Mouse (Mus musculus) cerebellum, adult 11-12 months (tissue): ENCODE results near the gene Tubg1.

Source experiments
- DNase-seq: peaks from one replicate; pipeline ENCODE4 v3.0.0; 2022

Tubg1 gene

DNA sequence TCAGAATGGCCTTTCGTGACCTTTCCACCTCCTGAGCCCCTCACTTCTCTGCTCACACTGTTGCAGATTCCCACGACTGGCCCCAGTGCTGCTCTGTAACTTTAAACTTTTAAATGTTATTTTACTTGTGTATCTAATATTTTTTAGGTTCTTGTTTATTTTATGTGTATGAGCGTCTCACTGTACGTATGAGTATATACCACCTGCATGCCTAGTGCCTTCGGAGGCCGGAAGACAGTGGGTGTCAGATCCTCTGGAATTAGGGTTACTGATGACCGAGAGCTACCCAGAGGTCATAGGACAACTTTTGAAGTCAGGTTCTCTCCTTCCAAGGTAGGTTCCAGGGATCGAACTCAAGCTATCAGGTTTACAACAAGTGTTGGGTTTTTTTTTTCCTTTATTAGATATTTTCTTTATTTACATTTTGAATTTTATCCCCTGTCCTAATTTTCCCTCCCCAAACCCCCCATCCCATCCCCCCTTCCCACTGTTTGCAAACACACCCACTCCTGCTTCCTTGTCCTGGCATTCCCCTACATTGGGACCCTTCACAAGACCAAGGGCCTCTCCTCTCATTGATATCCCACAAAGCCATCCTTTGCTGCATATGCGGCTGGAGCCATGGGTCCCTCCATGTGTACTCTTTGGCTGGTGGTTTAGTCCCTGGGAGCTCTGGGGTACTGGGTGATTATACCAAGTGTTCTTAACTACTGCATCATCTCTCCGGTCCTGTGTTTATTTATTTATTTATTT lies 22.7 kb downstream of the Tubg1 start:
- DNase-seq: no peak

DNA sequence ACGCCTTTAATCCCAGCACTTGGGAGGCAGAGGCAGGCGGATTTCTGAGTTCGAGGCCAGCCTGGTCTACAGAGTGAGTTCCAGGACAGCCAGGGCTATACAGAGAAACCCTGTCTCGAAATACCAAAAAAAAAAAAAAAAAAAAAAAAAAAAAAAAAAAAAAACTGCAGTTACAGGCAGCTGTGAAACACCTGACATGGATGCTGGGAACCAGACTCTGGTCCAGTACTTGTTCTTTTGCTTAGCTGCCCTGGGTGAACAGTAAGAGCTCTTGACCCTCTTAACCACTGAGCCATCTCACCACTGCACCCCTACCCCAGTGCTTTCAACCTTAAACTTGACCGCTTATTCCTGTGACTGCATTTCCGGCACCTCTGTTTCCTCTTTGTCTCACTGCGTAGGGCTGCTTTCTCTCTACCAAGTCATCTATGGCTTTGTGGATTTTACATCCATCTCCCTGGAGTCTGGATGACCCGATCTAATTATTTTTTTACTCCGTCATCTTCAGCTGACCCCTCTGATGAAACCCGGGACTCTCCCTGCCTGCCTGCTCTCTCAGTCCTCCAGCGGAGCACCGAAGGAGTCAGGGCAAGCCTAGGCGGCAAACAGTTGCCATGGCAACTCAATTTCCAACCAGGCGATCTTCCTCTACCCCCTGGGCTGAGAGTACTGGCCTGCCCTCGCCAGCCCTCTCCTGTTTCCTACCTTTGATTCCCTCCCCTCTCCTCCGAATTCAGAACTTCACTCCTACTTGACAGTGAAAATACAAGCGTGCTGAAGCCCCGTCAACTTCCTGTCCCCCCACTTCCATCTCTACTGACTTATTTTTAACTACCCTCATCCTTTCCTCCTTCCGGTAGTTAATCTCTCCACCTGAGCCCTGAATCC lies 23.8 kb downstream of the Tubg1 start:
- DNase-seq: peak; percentile 61

DNA sequence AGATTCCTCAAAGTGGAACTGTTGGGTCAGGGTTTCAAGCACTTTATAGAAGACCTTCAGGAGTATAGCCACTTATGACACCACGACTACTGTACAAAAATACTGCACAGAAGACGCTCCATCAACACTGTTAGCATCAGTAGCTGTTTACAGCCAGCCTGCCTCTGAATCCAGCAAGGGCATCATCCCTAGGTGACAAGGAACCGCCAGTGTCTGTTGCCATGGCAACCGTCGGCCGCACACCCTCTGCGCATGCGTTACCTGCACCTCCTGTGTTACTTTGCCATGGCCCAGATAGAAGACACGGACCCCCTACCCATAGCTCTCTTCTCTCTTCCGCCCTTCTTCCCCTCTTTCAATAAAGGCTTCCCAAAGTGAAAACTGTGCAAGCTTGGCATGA lies 26.6 kb downstream of the Tubg1 start:
- DNase-seq: no peak

DNA sequence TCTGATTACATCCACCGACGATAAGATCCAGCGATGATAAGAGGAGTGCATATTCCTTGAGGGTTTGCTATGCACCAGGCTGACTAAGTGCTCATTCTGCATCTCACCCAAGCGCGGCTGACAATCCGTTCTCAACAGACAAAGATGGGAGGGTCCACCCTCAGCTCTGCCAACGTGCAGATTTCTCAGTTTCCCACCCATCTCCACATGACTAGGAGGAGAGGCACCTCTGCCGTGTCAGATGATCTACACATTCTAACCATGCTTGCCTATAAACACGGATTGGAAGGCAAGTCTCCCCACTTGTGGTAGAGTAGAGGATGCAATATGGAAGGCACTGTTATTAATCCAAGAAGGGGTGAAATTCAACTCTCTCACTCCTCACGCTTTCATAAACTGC lies 29.0 kb downstream of the Tubg1 start:
- peak; percentile 3 for DNase-seq

DNA sequence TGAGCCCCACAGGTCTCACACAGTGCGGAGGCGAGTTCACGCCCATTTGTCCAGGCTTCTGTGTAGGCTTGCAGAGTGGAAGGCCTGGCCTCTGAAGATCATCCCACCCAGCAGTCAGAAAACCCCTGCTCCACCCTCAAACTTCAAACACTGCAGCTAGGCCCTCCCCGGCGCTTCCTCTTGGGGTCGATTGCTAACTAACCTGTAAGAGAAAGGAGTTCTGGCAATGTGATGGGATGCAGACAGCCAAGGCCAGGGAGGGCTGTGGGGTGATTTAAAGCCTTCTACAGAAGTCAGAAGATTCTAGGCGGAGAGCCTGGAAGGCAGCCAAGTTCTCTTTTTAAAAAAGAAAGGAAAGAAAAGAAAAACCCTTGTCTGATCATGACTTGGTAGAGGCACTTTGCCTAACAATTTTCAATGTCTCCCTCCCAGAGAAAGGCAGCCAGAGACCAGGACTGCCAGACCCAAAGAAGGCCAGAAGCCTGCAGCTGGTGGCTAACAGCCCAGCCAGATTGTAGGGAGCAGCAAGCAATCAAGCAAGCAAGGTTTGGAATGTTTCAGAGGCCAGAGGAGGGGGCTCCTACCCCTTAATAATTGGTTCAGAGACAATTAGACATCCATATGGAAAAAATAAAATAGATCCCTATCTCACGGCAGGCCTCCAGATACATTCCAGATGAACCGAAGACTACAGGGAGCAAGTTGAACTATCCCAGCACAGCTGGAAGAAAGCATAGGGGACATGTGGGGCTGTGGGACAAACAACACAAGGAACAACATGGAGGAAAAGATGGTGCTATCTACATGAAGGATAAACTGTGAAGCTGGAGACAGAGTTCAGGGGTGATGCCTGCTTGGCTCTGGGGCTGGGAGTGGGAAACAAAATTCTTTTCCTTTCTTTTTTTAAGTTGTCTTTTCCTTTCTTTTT lies 29.7 kb downstream of the Tubg1 start:
- DNase-seq: peak; percentile 16

DNA sequence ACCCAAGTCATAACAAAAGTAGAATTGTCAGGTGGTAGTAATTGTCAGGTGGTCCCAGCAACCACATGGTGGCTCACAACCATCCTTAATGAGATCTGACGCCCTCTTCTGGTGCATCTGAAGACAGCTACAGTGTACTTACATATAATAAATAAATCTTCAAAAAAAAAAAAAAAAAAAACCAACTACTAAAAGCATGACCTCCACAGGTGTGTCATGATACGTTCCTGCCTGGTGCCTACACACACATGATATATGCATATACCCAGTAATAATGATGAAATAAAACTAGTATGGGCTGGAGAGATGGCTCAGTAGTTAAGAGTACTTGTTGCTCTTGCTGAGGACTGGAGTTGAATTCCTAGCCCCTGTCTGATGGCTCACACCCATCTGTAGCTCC lies 31.3 kb downstream of the Tubg1 start:
- no peak for DNase-seq

DNA sequence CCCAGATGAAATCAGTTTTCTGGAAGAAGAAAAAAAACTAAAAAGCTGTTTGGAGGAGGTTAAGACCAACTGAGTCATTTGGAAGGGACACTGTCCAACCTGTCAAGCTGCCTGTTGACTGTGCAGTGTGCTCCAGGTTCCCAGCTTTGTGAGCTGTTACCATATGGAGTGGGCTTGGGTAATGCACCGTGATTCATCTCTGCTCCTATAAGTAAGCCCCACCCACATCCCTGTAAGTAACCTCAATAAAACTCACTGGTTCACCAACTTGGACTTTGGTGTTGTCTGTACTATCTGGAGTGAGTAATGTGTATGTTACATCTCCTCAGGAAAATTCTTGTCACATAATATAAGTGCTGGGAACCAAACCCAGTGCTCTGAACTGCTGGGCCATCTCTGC lies 33.1 kb downstream of the Tubg1 start:
- DNase-seq: peak; percentile 11

DNA sequence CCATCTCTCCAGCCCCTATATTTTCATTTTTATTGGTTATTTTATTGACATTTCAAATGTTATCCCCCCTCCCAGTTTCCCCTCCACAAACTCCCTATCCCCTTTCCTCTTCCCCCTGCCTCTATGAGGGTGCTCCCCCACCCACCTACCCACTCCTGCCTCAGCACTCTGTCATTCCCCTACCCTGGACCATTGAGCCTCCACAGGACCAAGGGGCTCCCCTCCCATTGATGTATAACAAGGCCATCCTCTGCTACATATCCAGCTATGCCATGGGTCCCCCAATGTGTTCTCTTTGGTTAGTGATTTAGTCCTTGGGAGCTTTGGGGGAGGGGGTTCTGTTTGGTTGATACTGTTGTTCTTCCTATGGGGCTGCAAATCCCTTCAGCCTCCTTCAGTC lies 34.9 kb downstream of the Tubg1 start:
- peak; percentile 24 for DNase-seq

DNA sequence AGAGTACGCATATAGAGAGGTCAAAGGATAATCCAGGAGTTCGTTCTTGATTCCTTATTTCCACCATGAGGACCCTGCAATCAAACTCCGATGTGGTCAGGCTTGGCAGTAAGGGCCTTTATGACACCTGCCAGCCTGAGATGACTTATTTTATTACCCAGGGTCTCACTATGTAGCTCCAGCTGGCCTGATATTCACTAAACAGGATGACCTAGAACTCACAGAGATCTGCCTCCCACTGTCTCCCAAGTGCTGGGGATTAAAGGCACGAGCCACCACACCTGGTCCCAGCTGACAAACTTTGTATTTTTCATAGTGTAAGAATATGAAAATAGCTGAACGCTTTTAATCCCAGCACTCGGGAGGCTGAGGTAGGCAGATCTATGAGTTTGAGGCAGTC lies 35.4 kb downstream of the Tubg1 start:
- DNase-seq: peak; percentile 20

DNA sequence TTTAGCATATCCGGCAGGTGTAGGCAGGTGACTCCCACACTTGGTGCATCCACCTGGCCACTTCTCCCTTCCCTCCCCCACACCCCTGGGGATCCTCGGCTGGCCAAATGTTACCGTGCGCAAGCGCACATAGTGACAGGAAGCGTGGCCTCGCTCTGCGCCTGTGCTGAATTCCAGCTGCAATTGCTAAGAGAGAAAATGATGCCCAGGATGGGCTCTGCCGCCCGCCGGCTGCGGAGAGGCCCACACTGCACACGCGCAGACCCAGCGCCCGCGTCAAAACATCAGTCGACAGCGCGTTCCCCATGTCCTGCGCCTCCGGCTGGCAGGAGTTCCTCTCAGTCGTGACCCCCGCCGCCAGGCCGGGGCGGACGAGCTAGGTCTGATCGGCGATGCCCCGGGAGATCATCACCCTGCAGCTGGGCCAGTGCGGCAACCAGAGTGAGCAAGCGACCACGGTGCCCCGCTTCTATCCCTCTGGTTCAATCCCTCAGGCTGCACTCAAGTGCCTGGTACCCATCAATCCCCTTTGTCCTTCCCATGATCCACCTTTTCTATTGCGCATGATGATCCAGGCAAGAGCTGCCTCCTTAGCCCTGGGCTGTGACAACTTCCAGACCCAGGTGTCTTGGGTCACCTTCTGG lies 36.1 kb downstream of the Tubg1 start, which contains the start of gene Tubg2:
Gene Tubg2 (plus strand): TSS at position 180 of the 644 bp plus-strand sequence.
- DNase-seq: peak; percentile 85

DNA sequence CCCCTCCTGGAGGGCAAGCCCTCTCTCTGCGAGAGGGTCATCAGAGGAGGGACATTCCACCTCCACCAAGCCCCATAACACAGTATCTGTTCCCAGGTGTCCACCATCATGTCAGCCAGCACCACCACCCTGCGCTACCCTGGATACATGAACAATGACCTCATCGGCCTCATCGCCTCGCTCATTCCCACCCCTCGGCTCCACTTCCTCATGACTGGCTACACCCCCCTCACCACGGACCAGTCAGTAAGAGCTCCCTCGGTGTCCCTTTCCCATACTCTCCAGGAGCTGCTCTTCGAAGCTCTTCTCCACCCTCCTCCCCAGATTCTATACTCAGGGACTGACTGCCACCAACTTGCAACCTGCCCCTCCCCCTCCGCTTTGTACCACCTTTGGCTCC lies 40.4 kb downstream of the Tubg1 start:
- DNase-seq: peak; percentile 45

DNA sequence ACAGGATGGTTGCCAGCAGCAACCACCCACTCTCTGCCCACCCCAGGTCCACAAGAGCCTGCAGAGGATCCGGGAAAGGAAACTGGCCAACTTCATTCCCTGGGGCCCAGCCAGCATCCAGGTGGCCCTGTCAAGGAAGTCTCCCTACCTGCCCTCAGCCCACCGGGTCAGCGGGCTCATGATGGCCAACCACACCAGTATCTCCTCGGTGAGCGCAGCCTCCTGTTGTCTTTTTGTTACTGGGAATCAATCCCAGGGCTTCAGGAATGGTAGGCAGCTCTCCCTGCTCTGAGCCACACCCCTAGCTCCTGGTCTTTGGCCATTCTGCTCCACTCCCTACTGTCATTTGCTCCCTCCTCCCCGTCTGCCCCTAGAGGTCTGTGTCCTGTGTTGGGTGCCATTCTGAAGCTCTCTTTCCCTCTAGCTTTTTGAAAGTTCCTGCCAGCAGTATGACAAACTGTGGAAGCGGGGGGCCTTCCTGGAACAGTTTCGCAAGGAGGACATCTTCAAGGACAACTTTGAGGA lies 41.3 kb downstream of the Tubg1 start:
- peak; percentile 44 for DNase-seq

DNA sequence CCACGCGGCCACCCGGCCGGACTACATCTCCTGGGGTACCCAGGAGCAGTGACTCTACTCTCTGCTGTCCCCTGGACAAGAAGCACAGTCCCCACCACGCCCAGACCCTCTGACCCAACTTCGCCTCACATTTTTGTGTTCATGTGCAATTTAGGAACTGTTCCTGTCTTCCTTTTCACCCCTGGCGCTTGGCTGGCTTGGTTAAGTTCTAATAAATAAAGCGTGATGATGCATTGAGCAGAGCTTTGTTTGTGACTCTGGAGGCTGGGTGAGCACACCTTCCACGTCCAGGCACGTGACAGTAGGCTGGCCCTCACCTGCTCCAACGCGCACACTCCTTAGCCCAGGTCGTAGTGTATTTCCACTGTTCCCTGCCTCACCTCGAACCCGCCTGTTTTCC lies 41.8 kb downstream of the Tubg1 start:
- no peak for DNase-seq

DNA sequence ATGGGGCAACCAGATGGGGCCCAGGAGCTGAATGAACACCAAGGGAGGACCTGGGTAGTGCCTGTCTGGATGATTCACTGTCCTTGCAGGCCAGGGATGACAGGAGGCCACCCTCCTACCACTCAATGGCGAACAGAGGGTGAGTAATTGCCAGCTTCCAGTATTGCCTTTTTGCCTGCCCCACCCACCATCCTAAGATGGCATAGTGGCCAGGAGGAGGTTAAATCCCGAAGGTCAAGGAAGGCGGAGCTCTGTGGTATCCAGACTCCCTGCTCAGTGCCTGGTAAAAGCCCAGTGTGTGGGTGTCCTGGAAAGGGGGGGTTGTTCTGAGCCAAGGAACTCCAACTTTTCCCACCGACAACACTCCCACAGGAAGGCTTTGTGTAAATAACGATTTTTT lies 42.6 kb downstream of the Tubg1 start:
- no peak for DNase-seq

DNA sequence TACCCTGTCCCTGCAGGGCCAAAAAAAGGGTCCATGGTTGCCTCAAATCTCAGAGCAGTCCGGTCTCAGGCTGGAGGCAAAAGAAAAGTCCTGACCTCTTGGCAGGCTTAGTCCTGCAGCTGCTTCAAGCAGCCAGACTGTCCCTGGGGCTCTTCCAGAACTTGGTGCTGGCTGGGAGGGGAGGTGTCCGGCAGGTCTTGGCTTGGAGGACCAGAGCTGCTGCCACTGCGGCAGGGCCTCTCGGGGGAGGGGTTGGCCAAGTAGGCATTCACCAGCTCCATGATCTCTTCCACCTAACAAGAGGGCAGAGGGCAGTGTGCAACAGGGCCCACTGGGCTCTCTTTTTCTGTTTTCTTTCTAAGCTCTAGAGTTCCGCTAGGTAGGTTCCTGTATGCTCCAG lies 43.0 kb downstream of the Tubg1 start:
- peak; percentile 73 for DNase-seq

DNA sequence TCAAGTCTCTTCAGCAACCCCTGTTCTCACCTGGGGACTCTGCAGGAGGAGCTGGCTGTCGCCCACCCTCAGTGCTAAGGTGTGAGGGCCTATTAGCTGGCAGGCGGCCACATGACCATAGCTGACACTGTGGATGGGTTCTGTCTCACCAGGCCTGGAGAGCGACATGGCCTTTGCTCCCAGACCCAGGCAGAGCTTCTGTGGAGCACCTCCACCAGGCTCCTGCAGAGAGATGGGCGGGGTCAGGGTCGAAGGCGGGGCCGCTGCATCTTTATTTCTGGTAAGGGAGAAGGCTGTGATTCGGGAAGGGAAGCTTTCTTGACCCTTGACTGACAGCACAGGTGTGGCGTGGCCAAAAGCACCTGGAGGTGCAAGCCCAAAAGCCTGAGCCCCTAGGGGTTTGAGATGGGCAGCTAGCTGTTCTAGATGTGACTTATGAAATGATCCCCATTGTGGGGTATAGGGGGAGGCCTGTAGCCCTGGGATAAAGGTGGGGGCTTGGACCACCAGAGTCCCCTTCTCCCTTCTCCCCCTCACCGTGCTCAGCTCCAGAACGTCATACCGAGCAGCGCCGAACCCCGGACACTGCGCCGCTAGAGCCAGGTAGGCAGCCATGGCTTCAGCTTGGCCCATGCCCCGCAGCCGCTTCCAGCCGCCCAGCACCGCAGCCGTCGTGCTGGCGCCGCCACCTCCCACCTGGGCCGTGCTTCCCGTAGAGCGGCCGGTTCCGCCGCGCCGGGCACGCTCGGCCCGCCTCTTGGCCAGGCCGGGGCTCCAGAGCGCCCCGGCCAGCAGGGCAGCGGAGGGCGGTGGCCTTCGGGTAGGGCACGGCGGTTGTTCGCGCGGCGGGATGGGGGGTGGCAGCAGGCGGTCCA lies 44.0 kb downstream of the Tubg1 start:
- DNase-seq: peak; percentile 67

DNA sequence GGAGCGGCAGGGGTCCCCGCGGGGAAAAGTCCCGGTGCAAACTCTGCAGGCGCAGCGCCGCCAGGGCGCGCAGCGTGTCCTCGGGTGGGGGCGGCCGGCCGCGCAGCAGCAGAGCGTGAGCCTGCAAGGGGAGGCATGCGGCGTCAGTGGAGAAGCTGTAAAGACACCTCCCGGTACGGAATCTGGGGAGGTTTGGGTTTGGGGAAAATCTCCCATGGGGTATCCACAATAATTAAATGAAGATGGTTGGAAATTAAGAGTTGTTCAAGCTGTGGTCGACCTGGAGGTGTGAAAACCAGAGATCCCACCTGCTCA lies 44.6 kb downstream of the Tubg1 start:
- DNase-seq: no peak

DNA sequence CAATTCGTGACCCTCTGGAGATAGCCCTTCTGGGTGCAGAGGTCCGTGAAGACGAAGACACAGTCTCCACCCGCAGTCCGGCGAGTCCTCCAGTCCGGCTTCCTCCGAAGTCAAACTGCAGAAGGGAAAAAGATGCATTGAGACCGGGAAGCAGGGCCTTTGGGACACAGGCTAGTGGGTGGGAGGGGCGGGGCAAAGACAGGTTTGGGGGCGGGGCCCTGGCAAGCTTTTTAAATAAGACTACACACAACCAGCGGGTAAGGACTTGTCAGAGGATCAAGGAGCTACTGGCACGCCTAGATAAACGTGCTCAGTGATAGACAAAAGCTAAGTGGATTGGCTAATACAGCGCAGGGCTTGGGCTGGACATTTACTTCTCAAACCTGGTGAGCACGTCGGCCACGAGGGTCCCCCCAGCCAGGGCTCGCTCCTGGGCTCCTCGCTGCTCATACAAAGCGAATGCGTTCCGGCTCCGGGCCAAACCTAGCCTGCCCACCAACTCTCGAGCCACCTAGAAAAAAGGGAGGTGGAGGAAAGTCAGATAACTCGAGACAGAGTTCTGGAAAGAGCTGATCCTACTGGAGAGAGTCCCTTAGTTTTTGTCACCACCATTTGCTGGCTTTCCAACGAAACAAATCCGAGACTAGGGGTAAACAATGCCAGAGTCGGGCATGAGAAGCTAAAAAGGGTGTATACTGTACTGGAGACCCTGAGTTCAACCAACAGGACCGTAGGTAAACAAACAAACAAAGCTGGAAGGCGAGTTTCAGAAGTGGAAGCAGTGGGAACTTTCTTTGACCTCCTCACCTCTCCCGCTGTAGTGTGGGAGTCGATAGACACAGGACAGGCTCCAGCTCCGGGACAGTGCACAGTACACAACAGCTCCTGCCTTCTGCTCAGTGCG lies 45.2 kb downstream of the Tubg1 start:
- peak; percentile 45 for DNase-seq

DNA sequence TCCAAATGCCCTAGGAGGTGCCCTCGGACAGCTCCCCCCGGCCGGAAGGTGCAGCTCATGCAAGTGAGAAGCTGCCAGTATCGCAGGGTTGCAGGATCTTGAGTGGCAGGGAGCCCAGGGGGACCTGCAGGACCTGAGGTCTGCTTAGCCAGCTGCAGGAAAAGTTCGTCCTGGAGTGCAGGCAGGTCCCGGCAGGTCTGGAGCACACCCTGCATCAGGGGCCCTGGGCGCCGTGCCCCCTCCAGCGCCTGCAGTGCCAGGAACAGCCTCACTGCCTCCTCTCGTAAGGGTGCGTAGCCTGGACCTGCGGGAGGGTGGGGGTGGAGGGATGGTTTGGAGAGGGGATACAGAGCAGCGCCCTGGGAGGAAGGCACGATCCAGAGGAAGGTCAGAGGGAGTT lies 46.6 kb downstream of the Tubg1 start:
- DNase-seq: peak; percentile 59
